Mouse (Mus musculus) erythroblast, embryonic 14.5 days (primary cell): ENCODE results near the gene Nop53. TPM values are rescaled to one million over a fixed set of nuclear protein-coding genes. Genes with fewer than 3 reads are reported as not detected.

Source experiments
- H3K27me3 ChIP-seq: 2 replicates; pipeline ENCODE4 v1.6.1; 2012; ENCODE audit warnings: inconsistent platforms; ENCODE audit not compliant: control insufficient read depth
- H3K36me3 ChIP-seq: 2 replicates; pipeline ENCODE4 v1.6.1; 2012; ENCODE audit warnings: mild to moderate bottlenecking, inconsistent platforms; ENCODE audit not compliant: control insufficient read depth
- H3K4me1 ChIP-seq: 2 replicates; pipeline ENCODE4 v1.6.1; 2012; ENCODE audit warnings: inconsistent platforms; ENCODE audit not compliant: control insufficient read depth
- H3K4me3 ChIP-seq: replicated peaks from 2 replicates; pipeline ENCODE3; 2012; ENCODE audit warnings: moderate library complexity, mild to moderate bottlenecking, inconsistent platforms
- H3K9me3 ChIP-seq: 2 replicates; pipeline ENCODE4 v1.6.1; 2012; ENCODE audit warnings: low read length, inconsistent platforms, mixed read lengths; ENCODE audit not compliant: control insufficient read depth
- GATA1 ChIP-seq: IDR thresholded peaks from 2 replicates; pipeline ENCODE4 v1.6.1; 2012; ENCODE audit warnings: low read length, inconsistent platforms, mixed read lengths
- TAL1 ChIP-seq: IDR thresholded peaks from 3 replicates; pipeline ENCODE4 v1.6.1; 2012; ENCODE audit warnings: low read length, inconsistent platforms, mixed read lengths
- polyA plus RNA-seq: library from polyadenylated mRNA; stranded (reverse); fragments of >175 nt; gene quantifications from 2 replicates; pipeline ENCODE4 v1.2.3, GENCODE M21; 2012

Gene Nop53
- polyA plus RNA-seq, 1 experiment = 62.3 TPM

DNA sequence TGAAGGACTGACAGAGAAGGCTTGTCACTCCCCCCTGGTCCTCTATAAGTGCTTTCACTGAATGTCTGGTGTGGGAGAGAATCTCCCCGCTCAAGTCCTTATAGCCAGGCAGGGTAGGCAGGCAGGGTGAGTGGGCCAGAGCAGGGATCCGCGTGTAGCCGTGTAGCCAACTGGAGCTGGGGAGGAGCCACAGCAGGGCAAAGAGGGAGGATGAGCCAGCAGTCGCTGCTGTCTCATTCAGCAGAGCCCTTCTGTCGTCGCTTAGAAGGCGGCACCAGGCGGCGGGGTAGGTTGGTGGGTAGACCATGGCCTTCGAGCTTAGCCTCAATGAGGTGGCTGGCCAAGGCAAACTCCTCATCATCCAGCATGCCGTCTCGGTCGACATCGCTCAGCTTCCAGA, 4.1 kb upstream of the Nop53 start:
- TF ChIP-seq GATA1 (no peak), TAL1 (no peak)
- Histone ChIP-seq H3K4me1 (peaks cover 93% of the 10 kb centered on the region), H3K9me3 (peaks cover 4% of the 10 kb centered on the region), H3K36me3 (peaks cover 6% of the 10 kb centered on the region), H3K27me3 (no peaks in the 10 kb centered on the region), H3K4me3 (no peak overlapping the region)

DNA sequence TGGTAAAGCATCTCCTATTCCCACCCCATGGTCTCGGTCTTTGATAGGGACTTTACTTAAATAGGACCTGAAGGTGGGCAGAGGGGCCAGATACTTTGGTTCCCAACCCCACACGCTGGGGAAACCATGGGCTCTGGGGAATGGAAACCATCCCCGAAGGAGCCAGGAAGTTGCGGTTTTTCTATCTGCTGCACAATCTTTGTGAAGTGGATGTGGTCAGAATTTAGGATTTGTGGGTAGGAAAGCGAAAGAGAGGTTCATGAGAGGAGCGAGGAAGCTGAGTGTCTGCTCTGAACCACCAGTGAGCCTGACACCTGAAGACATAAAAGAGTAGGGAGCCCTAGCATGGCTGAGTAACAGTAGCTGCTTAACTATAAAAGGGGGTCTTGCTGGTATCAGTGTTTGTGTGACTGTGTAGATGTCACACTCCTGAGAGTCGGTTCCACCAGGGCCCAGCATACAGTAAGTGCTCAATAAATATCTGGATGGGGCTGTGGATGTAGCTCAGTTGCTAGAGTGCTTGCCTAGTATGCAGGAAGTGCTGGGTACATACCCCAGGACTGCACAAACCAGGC, 3.4 kb upstream of the Nop53 start:
- no peak for TF ChIP-seq TAL1
- TF ChIP-seq GATA1 = no peak
- Histone ChIP-seq H3K4me1 (peaks cover 93% of the 10 kb centered on the region), H3K27me3 (no peaks in the 10 kb centered on the region), H3K9me3 (peaks cover 4% of the 10 kb centered on the region), H3K36me3 (peaks cover 13% of the 10 kb centered on the region), H3K4me3 (no peak overlapping the region)

DNA sequence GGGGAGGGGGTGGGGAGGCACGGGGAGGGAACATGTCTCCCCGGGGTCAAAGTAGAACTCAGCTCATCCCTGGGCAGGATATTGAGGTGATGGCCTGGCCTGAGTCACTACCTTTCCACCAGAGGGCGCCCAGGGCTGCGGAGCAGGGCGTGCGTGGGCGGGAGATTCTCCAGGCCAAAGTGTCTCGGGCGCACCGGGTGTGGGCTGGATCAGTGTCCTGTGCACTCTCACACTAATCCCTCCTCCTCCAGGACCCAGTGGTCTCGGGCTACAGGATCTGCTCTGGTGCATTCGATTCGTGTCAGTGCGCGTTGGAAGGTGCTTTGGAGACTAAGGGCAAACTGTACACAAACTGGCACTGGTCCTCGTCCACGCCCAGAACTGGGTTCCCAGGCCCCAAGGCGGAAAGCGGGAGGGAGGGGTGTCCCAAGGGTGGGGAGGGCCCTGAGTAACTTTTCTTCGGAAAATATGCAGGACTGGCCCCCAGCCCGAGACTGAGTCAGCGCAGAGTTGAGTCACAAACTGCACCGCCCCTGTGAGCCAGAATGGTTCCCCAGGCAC, 2.6 kb upstream of the Nop53 start:
- Histone ChIP-seq H3K36me3 (peaks cover 20% of the 10 kb centered on the region), H3K4me1 (peaks cover 92% of the 10 kb centered on the region), H3K27me3 (no peaks in the 10 kb centered on the region), H3K4me3 (peak overlapping the region; percentile 62), H3K9me3 (peaks cover 3% of the 10 kb centered on the region)
- TF ChIP-seq GATA1 (no peak), TAL1 (no peak)

GRCm38 (mm10) chr7:15947653-15948260, 1.9 kb upstream of the Nop53 start:
- TF ChIP-seq GATA1 (no peak), TAL1 (no peak)
- Histone ChIP-seq H3K4me1 (peaks cover 88% of the 10 kb centered on the region), H3K4me3 (peak overlapping the region; percentile 62), H3K27me3 (no peaks in the 10 kb centered on the region), H3K9me3 (no peaks in the 10 kb centered on the region), H3K36me3 (peaks cover 25% of the 10 kb centered on the region)

- H3K4me1 ChIP-seq = peaks cover 69% of the 10 kb centered on the region
- no peaks in the 10 kb centered on the region for H3K9me3 ChIP-seq
- peaks cover 50% of the 10 kb centered on the region for H3K36me3 ChIP-seq
- H3K4me3 ChIP-seq = peak overlapping the region; percentile 82
- H3K27me3 ChIP-seq = no peaks in the 10 kb centered on the region
- TF ChIP-seq GATA1 (no peak), TAL1 (no peak)
Observed at GRCm38 (mm10) chr7:15945211-15945610, 663 bp downstream of the Nop53 start.

- peak overlapping the region; percentile 16 for H3K4me3 ChIP-seq
- H3K9me3 ChIP-seq = no peaks in the 10 kb centered on the region
- peaks cover 59% of the 10 kb centered on the region for H3K36me3 ChIP-seq
- TF ChIP-seq TAL1 (no peak), GATA1 (no peak)
- no peaks in the 10 kb centered on the region for H3K27me3 ChIP-seq
- peaks cover 60% of the 10 kb centered on the region for H3K4me1 ChIP-seq
Observed at GRCm38 (mm10) chr7:15944311-15944710, 1.6 kb downstream of the Nop53 start.

GRCm38 (mm10) chr7:15938621-15939020, 7.3 kb downstream of the Nop53 start:
- no peak for TF ChIP-seq GATA1
- TF ChIP-seq TAL1 = no peak
- no peaks in the 10 kb centered on the region for H3K9me3 ChIP-seq
- no peak overlapping the region for H3K4me3 ChIP-seq
- H3K4me1 ChIP-seq = peaks cover 11% of the 10 kb centered on the region
- peaks cover 76% of the 10 kb centered on the region for H3K36me3 ChIP-seq
- H3K27me3 ChIP-seq = peaks cover 5% of the 10 kb centered on the region

GRCm38 (mm10) chr7:15937491-15937890, 8.4 kb downstream of the Nop53 start:
- H3K4me3 ChIP-seq = no peak overlapping the region
- peaks cover 65% of the 10 kb centered on the region for H3K36me3 ChIP-seq
- H3K9me3 ChIP-seq = no peaks in the 10 kb centered on the region
- H3K27me3 ChIP-seq = peaks cover 9% of the 10 kb centered on the region
- no peak for TF ChIP-seq GATA1
- no peak for TF ChIP-seq TAL1
- peaks cover 6% of the 10 kb centered on the region for H3K4me1 ChIP-seq

DNA sequence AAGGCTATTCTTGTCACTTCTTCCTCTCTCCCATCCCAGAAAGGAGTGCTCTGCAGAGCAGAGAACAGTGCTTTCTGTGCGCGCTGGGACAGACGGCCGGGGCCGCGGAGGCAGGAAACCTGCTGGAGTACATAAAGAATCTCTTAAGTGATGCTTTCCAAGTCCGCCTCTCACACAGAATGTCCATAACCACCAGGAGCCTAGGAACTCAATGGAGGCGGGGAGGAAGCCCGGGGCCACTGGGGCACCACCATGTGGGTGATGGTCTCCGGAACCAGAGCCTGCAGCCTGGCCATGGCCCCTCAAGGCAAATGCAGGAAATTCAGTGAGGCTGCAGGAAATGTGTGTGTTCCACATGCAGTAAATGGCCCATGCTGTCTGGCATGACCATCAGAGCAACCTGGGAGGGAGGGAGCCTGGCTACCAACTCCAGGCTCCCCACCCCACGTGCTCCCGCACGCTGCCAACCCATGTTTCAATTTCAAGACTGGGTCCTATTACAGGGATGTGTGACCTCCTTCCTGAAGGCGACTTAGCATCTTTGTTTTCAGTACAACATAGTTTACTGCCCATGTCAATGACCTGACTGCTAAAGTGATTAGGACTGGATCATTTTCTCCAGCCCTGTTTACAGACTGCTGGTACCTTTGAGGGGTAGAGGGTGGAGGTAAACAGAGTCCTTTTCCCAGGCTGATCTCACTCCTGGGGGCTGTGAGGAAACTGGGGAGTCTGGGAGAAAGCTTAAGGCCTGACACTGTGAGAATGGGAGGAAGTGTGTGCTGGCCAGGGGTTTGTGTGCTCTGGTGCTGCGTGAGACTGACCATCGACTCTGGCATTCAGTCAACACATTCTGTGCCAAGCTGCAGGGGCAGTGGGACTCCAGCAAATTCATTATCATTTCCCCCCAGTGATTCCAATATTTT, 12.2 kb downstream of the Nop53 start:
- H3K36me3 ChIP-seq = peaks cover 27% of the 10 kb centered on the region
- H3K4me3 ChIP-seq = no peak overlapping the region
- TF ChIP-seq TAL1 (no peak), GATA1 (no peak)
- H3K27me3 ChIP-seq = peaks cover 9% of the 10 kb centered on the region
- H3K9me3 ChIP-seq = no peaks in the 10 kb centered on the region
- H3K4me1 ChIP-seq = peaks cover 7% of the 10 kb centered on the region
